In genomic region chr8:108868259-108869090, GRCm38 (mm10) we compare ENCODE assay signal across 10 mouse cellular contexts.
DNase-seq lines count a peak whose midpoint lies in the region; ATAC-seq and TF ChIP-seq lines count a peak whose summit lies in the region.
"Had no signal": no experiment of that assay in that cellular context is flagged by ENCODE, and none has a peak within 500 bp of the region (broad histone marks: within the 10 kb centered on the region; RNA-seq: fewer than 3 reads in every experiment).

No protein-coding gene starts in this region.

- H3K27ac ChIP-seq in hindbrain, embryonic 14.5 days = no peak overlapping the region
- no peak overlapping the region for H3K27ac ChIP-seq in hindbrain, embryonic 13.5 days
- peak overlapping the region; percentile 51 for H3K27ac ChIP-seq in lung, postnatal 0 days (ENCODE audit: low read length)
- peak overlapping the region; percentile 49; the same call in 1 of the 2 replicates for H3K27ac ChIP-seq in stomach, postnatal 0 days (replicated peaks)

- 0 out of 2 replicates have a peak, but pooled peaks have one; percentile 27 for ATAC-seq in hindbrain, embryonic 14.5 days (ENCODE audit: low FRiP score)
- no peak for ATAC-seq in hindbrain, embryonic 13.5 days (ENCODE audit: low FRiP score)
- ATAC-seq in lung, postnatal 0 days = no peak
- ATAC-seq in stomach, postnatal 0 days (ENCODE audit: low FRiP score, low TSS enrichment) = peak; percentile 25
- no peak for ATAC-seq in granulocyte monocyte progenitor cell, adult 5-6 weeks (replicated peaks; ENCODE audit: poor library complexity, severe bottlenecking)

- no peak for TF ChIP-seq CTCF in lung, postnatal 0 days (IDR thresholded peaks at IDR 0.05)
- TF ChIP-seq CTCF in stomach, postnatal 0 days (IDR thresholded peaks at IDR 0.05; ENCODE audit: low read depth) = no peak

- WGBS in hindbrain, embryonic 14.5 days = 86% methylated on average over 14 of the region's 14 CpGs
- 76% methylated on average over 14 of the region's 14 CpGs for WGBS in hindbrain, embryonic 13.5 days
- 66% methylated on average over 14 of the region's 14 CpGs for WGBS in lung, postnatal 0 days
- 60% methylated on average over 14 of the region's 14 CpGs for WGBS in stomach, postnatal 0 days

- peak; percentile 15 for DNase-seq in gastrocnemius, adult 18-20 months (ENCODE audit: low spot score)
- no peak for DNase-seq in gastrocnemius, postnatal 14 days
- DNase-seq in hindbrain, embryonic 14.5 days (ENCODE audit: low spot score) = no peak
- DNase-seq in lung, postnatal 0 days (ENCODE audit: low spot score) = no peak
- no peak for DNase-seq in lung, postnatal 4 days
- no peak for DNase-seq in stomach, postnatal 0 days (ENCODE audit: low spot score)
- DNase-seq: spleen, adult 18-20 months; thymus, adult 18-20 months had no signal

- TF ChIP-seq EP300 in lung, postnatal 0 days (IDR thresholded peaks at IDR 0.05) = no peak
- no peak for TF ChIP-seq EP300 in stomach, postnatal 0 days (optimal IDR thresholded peaks at IDR 0.05)

- H3K4me1 ChIP-seq in hindbrain, embryonic 14.5 days (replicated peaks; ENCODE audit: control insufficient read depth, insufficient read depth, low read length) = 0 out of 2 replicates have a peak, but pooled peaks cover 4% of the 10 kb centered on the region
- H3K4me1 ChIP-seq in hindbrain, embryonic 13.5 days (replicated peaks) = peaks cover 28% of the 10 kb centered on the region
- peaks cover 19% of the 10 kb centered on the region; the same call in 1 of the 2 replicates for H3K4me1 ChIP-seq in lung, postnatal 0 days (ENCODE audit: insufficient read depth, low read depth, low read length)
- H3K4me1 ChIP-seq in stomach, postnatal 0 days (replicated peaks; ENCODE audit: control insufficient read depth, insufficient read depth) = peaks cover 3% of the 10 kb centered on the region

- H3K4me2 ChIP-seq in hindbrain, embryonic 14.5 days (replicated peaks) = no peak overlapping the region
- H3K4me2 ChIP-seq in hindbrain, embryonic 13.5 days = no peak overlapping the region
- H3K4me2 ChIP-seq in lung, postnatal 0 days (replicated peaks; ENCODE audit: low read depth, low read length) = no peak overlapping the region
- H3K4me2 ChIP-seq in stomach, postnatal 0 days (replicated peaks; ENCODE audit: low read depth) = no peak overlapping the region; the same call in 1 of the 2 replicates

- H3K36me3 ChIP-seq in hindbrain, embryonic 14.5 days (replicated peaks; ENCODE audit: control insufficient read depth, insufficient read depth) = peaks cover 5% of the 10 kb centered on the region
- no peaks in the 10 kb centered on the region for H3K36me3 ChIP-seq in hindbrain, embryonic 13.5 days
- no peaks in the 10 kb centered on the region for H3K36me3 ChIP-seq in lung, postnatal 0 days (ENCODE audit: insufficient read depth, low read length)
- H3K36me3 ChIP-seq in stomach, postnatal 0 days (ENCODE audit: control insufficient read depth, insufficient read depth, low read length) = peaks cover 2% of the 10 kb centered on the region; the same call in 1 of the 2 replicates

- intact Hi-C loops in gastrocnemius, postnatal 14 days (cut with DNase I; ENCODE audit: low total_unique reads) = no loop called here

- H3K4me3 ChIP-seq in hindbrain, embryonic 14.5 days (replicated peaks; ENCODE audit: low read length) = no peak overlapping the region
- no peak overlapping the region for H3K4me3 ChIP-seq in hindbrain, embryonic 13.5 days
- H3K4me3 ChIP-seq in lung, postnatal 0 days (ENCODE audit: low read depth, low read length) = no peak overlapping the region
- H3K4me3 ChIP-seq in stomach, postnatal 0 days (ENCODE audit: low read depth, low read length) = no peak overlapping the region

- no peaks in the 10 kb centered on the region for H3K9me3 ChIP-seq in hindbrain, embryonic 14.5 days (ENCODE audit: control insufficient read depth, low read length)
- H3K9me3 ChIP-seq in hindbrain, embryonic 13.5 days = no peaks in the 10 kb centered on the region
- H3K9me3 ChIP-seq in lung, postnatal 0 days (ENCODE audit: low read length) = no peaks in the 10 kb centered on the region
- no peaks in the 10 kb centered on the region for H3K9me3 ChIP-seq in stomach, postnatal 0 days (ENCODE audit: control insufficient read depth, low read length)

- no peak overlapping the region for H3K9ac ChIP-seq in hindbrain, embryonic 14.5 days
- no peak overlapping the region for H3K9ac ChIP-seq in hindbrain, embryonic 13.5 days
- no peak overlapping the region for H3K9ac ChIP-seq in lung, postnatal 0 days (replicated peaks; ENCODE audit: low read depth)
- no peak overlapping the region for H3K9ac ChIP-seq in stomach, postnatal 0 days (ENCODE audit: low read length)

- no peaks in the 10 kb centered on the region for H3K27me3 ChIP-seq in hindbrain, embryonic 14.5 days (ENCODE audit: control insufficient read depth, insufficient read depth, low read length)
- no peaks in the 10 kb centered on the region for H3K27me3 ChIP-seq in hindbrain, embryonic 13.5 days
- no peaks in the 10 kb centered on the region for H3K27me3 ChIP-seq in lung, postnatal 0 days (replicated peaks; ENCODE audit: insufficient read depth, low read length)
- no peaks in the 10 kb centered on the region for H3K27me3 ChIP-seq in stomach, postnatal 0 days (ENCODE audit: control insufficient read depth, insufficient read depth, low read length)

Comparison
In these comparisons a context has a peak if more than half of its experiments do, and no peak if none do; other contexts are left out.
1. ATAC-seq: peak in hindbrain, embryonic 14.5 days (single experiment) and stomach, postnatal 0 days (single experiment); none in hindbrain, embryonic 13.5 days (single experiment), lung, postnatal 0 days (single experiment) and granulocyte monocyte progenitor cell, adult 5-6 weeks (single experiment).
2. H3K27ac ChIP-seq: peak in lung, postnatal 0 days (single experiment) and stomach, postnatal 0 days (single experiment); none in hindbrain, embryonic 14.5 days (single experiment) and hindbrain, embryonic 13.5 days (single experiment).